Mouse (Mus musculus): ENCODE measurements around the gene Lrp2. TPM values are rescaled to one million over a fixed set of nuclear protein-coding genes. Genes with fewer than 3 reads are reported as not detected.

Gene Lrp2
- polyA plus RNA-seq, 1 experiment from 2014 or later = 0.78 TPM

DNA sequence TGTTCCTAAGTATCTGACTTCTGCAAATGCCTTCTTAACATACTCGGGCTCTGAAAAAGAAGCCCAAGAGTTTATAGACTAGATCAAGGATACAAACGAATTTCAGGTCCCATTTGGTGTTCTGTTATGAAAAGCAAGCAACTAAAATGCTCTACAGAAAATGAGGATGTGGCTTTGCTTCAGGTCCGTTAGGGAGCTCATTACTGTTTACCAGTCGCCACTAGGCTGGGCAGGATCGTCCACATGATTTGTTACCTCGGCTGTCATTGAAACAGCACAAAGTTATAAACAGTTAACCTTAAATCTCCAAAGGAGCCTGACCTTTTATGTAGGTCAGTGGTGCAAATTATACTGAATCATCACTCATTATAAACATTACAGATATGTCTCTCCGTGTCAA lies 29.2 kb downstream of the Lrp2 start:
- 30% methylated on average over 7 of the region's 7 CpGs for WGBS
- H3K27me3 ChIP-seq (replicated peaks) = no peaks in the 10 kb centered on the region

DNA sequence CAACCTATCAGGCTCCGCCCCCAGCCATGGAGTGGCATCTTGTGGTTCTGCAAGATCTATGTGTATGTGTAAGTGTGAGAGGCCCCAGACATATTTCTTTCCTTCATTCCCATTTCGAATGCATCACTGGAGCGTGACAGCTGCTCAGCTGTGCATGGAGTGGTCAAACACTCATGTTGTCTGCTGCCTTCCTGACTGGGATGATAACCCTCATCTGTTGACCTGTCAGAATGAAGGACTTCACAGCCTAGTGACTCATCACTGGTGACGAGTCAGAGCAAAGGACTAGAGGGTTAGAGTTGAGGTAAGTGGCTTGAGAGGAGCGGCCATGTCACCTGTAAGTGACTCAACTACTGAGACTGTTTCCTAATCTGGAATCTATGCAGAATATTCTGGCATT lies 34.2 kb downstream of the Lrp2 start:
- ATAC-seq (ENCODE audit: insufficient read depth, low FRiP score, low read depth) = no peak
- Histone ChIP-seq H3K4me2 (no peak overlapping the region), H3K9me3 (no peaks in the 10 kb centered on the region), H3K27ac (no peak overlapping the region), H3K9ac (no peak overlapping the region), H3K27me3 (replicated peaks) (no peaks in the 10 kb centered on the region), H3K36me3 (no peaks in the 10 kb centered on the region), H3K4me1 (no peaks in the 10 kb centered on the region), H3K4me3 (replicated peaks) (no peak overlapping the region)
- 76% methylated on average over 5 of the region's 5 CpGs for WGBS

More for the DNA sequence above, 29.2 kb downstream of the Lrp2 start:
- ATAC-seq (ENCODE audit: insufficient read depth, low FRiP score, low read depth) = no peak
- Histone ChIP-seq H3K9me3 (no peaks in the 10 kb centered on the region), H3K4me3 (replicated peaks) (no peak overlapping the region), H3K27ac (no peak overlapping the region), H3K4me2 (no peak overlapping the region), H3K36me3 (no peaks in the 10 kb centered on the region), H3K9ac (no peak overlapping the region), H3K4me1 (no peaks in the 10 kb centered on the region; the same call in 1 of the 2 replicates)

DNA sequence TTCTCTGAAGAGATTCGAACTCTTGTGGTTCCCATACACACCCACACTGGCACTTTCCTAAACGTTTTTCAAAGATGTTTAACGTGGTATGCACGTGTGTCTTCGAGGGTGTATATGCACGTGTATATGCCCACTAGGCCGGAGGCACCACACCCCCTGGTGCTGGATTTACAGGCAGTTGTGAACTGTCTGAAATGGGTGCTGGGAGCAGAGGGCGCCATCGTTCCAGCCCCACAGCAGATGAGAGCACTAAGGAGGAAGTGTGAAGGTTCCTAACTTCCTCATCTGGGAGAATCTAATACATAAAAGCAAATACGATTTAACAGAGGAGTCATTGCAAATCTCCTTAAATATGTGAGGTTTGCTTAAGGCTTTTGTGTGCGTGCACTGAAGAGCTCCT lies 39.0 kb downstream of the Lrp2 start:
- no peak for ATAC-seq (ENCODE audit: insufficient read depth, low FRiP score, low read depth)
- Histone ChIP-seq H3K4me2 (no peak overlapping the region), H3K4me3 (replicated peaks) (no peak overlapping the region), H3K27me3 (replicated peaks) (no peaks in the 10 kb centered on the region), H3K4me1 (no peaks in the 10 kb centered on the region), H3K9me3 (no peaks in the 10 kb centered on the region), H3K36me3 (no peaks in the 10 kb centered on the region), H3K9ac (no peak overlapping the region), H3K27ac (no peak overlapping the region)
- WGBS = 71% methylated on average over 11 of the region's 11 CpGs

DNA sequence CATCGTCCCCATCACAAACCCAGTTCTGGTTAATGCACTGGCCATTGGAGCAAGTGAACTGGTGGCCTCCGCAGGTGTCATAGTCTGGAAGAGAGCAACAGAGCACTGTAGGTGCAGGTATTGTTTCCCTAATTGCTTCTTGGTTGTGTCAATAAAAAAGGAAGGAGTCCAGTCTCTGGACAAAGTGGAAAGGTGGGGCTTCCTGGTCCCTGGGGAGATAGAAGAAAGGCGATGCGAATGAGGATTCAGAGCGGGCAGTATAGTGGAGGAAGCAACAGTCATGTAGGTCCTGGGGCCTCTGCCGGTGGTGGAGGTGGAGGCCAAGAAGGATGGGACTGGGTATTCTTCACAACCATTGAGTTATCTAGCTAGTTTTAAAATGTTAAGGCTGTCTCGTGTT lies 49.8 kb downstream of the Lrp2 start:
- H3K27me3 ChIP-seq (replicated peaks) = no peaks in the 10 kb centered on the region
- H3K4me3 ChIP-seq (replicated peaks) = no peak overlapping the region
- ATAC-seq (ENCODE audit: insufficient read depth, low FRiP score, low read depth) = no peak
- no peaks in the 10 kb centered on the region for H3K9me3 ChIP-seq
- H3K36me3 ChIP-seq = no peaks in the 10 kb centered on the region
- H3K27ac ChIP-seq = no peak overlapping the region
- WGBS = 79% methylated on average over 7 of the region's 7 CpGs
- H3K9ac ChIP-seq = no peak overlapping the region
- H3K4me1 ChIP-seq = no peaks in the 10 kb centered on the region
- no peak overlapping the region for H3K4me2 ChIP-seq

DNA sequence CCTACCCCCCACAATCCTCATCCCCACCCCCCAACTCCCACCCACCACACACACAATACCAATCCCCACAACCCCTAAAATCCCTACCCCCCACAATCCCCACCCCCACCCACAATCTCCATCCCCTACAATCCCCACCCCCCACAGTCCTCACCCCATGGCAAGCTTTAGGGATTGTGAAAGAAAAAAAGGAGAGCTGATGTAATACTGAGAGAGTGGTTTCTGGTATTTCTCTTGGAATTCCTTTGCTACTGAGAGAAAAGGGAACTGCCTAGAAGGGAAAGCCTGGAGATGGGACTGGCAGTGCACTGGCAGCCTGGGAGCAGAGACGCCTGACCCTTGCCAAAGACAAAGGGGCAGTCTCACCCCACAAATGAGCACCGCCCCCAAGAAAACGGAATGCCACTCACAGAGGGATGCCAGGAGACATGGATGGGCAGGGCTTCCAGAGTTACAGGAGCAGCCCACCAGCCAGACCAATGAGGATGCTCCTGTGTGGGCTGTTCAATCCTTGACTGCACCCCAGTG lies 54.3 kb downstream of the Lrp2 start:
- H3K4me3 ChIP-seq (replicated peaks) = no peak overlapping the region
- H3K27ac ChIP-seq = no peak overlapping the region
- no peaks in the 10 kb centered on the region for H3K27me3 ChIP-seq (replicated peaks)
- no peak overlapping the region for H3K9ac ChIP-seq
- H3K4me2 ChIP-seq = no peak overlapping the region
- WGBS = 41% methylated on average over 3 of the region's 3 CpGs
- ATAC-seq (ENCODE audit: insufficient read depth, low FRiP score, low read depth) = no peak
- H3K9me3 ChIP-seq = no peaks in the 10 kb centered on the region
- no peaks in the 10 kb centered on the region for H3K36me3 ChIP-seq
- H3K4me1 ChIP-seq = no peaks in the 10 kb centered on the region

DNA sequence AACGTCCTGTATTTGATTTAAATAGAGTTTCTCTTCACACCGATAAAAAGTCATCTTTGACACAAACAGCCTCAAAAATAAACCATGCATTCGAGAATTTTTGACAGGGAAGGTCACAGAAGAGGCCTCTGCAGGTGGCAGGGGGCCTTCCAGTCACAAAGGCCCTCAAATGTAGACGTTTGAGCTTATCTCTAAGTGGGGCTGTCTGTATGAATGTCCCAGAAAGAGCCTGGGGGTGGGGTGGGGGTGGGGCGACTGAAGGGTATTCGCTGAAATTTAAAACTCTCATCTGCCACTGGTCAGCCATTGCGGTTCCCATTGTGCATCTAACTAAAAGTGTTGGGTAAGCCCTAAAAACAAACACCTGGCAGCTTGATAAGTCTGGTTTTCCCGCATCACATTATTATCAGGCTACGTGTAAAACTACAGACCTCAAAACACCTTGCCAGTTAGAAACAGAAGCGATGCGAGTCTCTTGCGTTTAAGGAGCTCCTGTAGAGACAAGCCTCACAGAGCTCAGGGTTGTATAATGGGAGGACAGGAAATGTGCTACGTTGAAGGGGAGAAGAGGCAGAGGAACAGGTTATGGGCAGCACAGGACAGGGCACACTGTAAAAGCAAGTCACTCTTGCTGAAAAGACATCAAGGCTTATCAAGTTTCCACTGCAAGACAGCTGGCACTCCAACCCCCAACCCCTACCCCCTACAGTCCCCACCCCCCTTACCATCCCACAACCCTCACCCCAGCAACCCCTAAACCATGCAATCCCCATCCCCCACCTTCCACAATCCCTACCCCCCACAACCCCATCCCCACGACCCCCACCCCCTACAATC lies 55.0 kb downstream of the Lrp2 start:
- H3K4me1 ChIP-seq = no peaks in the 10 kb centered on the region
- ATAC-seq (ENCODE audit: insufficient read depth, low FRiP score, low read depth) = no peak
- 18% methylated on average over 14 of the region's 14 CpGs for WGBS
- H3K4me2 ChIP-seq = no peak overlapping the region
- no peaks in the 10 kb centered on the region for H3K9me3 ChIP-seq
- no peak overlapping the region for H3K27ac ChIP-seq
- H3K4me3 ChIP-seq (replicated peaks) = no peak overlapping the region
- H3K36me3 ChIP-seq = no peaks in the 10 kb centered on the region
- no peak overlapping the region for H3K9ac ChIP-seq
- no peaks in the 10 kb centered on the region for H3K27me3 ChIP-seq (replicated peaks)

DNA sequence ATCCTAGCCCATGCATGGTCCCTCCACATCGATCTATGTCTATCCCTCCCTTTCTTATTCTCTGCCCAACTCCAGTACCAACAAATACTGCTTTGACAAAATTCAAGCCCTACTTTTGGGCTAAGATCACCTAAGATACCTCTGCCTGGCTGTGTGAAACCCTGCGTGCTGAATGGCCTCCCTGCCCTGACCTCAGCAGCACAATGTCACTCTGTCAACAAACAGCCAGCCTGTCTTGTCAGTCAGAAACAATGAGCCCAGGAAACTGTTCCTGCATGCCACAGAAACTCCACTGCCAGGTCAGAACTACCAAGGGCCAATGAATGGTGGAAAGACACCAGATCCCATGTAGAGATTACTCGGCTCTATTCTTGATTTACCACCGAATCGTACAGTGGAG lies 55.7 kb downstream of the Lrp2 start:
- Histone ChIP-seq H3K9me3 (no peaks in the 10 kb centered on the region), H3K27me3 (replicated peaks) (no peaks in the 10 kb centered on the region), H3K36me3 (no peaks in the 10 kb centered on the region), H3K27ac (no peak overlapping the region), H3K4me1 (no peaks in the 10 kb centered on the region), H3K9ac (no peak overlapping the region), H3K4me3 (replicated peaks) (no peak overlapping the region), H3K4me2 (no peak overlapping the region)
- WGBS = 45% methylated on average over 5 of the region's 5 CpGs
- ATAC-seq (ENCODE audit: insufficient read depth, low FRiP score, low read depth) = no peak

DNA sequence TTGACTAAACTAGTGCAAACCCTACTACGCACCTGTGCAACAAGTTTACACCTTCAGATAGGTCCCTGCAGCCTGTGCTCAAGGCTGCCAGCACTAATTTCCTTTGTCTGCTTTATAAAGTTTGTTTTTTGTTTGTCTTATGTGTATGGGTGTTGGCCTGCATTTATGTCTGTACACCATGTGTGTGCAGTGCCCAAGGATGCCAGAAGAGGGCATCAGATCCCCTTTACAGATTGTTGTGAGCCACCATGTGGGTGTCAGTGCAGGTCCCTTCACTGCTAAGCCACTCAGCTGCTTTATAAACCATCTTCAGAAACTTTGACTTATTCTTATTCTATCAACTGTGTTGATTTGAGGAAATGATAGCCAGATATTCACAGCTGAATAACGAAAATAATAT lies 65.6 kb downstream of the Lrp2 start:
- ATAC-seq (ENCODE audit: insufficient read depth, low FRiP score, low read depth) = no peak
- H3K27me3 ChIP-seq (replicated peaks) = no peaks in the 10 kb centered on the region

DNA sequence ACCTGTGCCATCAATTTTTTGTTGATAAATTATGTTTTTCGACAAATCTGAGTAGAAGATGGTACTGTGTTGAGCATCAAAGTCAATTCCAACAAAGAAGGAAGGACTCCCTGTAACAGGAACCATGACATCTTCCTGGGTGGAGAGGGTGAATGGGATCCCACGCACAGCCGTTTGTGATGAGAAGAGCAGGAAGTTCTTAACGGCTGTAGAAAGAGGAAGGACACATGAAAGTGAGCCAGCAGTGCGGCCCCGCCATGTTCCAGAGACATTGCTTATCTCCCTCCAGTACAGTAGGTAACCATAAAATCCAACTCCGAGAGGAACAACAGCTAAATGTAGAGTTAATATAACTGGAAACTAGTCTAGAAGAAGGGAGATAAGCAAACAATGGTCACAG lies 67.6 kb downstream of the Lrp2 start:
- 74% methylated on average over 7 of the region's 7 CpGs for WGBS
- H3K36me3 ChIP-seq = no peaks in the 10 kb centered on the region
- no peak overlapping the region for H3K9ac ChIP-seq
- no peak overlapping the region for H3K4me2 ChIP-seq
- H3K9me3 ChIP-seq = no peaks in the 10 kb centered on the region; the same call in 1 of the 2 replicates
- H3K4me3 ChIP-seq (replicated peaks) = no peak overlapping the region
- H3K27me3 ChIP-seq (replicated peaks) = no peaks in the 10 kb centered on the region
- no peaks in the 10 kb centered on the region for H3K4me1 ChIP-seq
- ATAC-seq (ENCODE audit: insufficient read depth, low FRiP score, low read depth) = no peak
- no peak overlapping the region for H3K27ac ChIP-seq

More for the DNA sequence above, 65.6 kb downstream of the Lrp2 start:
- Histone ChIP-seq H3K4me1 (no peaks in the 10 kb centered on the region), H3K9me3 (no peaks in the 10 kb centered on the region; the same call in 1 of the 2 replicates), H3K36me3 (no peaks in the 10 kb centered on the region), H3K4me3 (replicated peaks) (no peak overlapping the region), H3K9ac (no peak overlapping the region), H3K27ac (no peak overlapping the region), H3K4me2 (no peak overlapping the region)
- WGBS = 91% methylated on average over 2 of the region's 2 CpGs

DNA sequence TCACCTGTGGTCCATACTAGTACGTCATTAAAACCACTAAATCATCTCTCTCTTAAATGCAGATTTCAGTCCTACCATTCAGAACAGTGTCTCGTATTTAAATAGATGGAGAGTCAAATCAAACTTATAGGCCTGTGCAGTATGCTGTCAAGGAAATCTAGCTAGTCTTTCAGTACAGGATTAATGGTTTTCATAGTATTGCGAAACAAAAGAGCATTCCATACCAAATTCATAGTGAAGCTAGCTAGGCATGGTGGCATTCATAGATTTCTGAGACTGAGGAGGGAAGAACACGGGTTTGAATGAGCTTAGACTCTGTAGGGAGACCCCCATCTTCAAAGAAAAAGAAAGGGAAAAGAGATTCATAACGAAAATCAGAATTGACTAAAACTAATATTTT lies 74.1 kb downstream of the Lrp2 start:
- WGBS = 80% methylated on average over 5 of the region's 5 CpGs

DNA sequence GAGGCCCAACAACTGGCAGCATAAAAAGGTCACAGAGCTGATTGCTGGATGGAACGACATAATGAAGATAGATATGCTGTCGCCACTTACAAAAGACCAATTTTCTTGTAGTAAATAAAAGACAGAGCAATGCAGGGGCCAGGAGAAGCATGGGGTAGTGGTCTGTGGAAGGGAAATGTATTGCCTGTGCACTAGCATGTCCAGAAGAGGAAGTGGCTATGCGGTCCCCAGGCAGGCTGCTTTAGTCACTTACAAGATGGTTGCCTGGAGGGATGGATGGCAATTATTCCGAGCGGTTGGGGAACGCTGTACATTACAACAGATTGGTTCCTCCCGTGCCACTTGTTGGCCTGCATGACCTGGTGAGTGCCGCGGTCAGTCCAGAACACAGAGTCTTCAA lies 85.5 kb downstream of the Lrp2 start:
- H3K4me3 ChIP-seq (replicated peaks) = no peak overlapping the region
- H3K36me3 ChIP-seq = no peaks in the 10 kb centered on the region
- H3K9me3 ChIP-seq = no peaks in the 10 kb centered on the region
- H3K9ac ChIP-seq = no peak overlapping the region
- no peak overlapping the region for H3K4me2 ChIP-seq
- no peak overlapping the region for H3K27ac ChIP-seq
- no peaks in the 10 kb centered on the region for H3K4me1 ChIP-seq
- H3K27me3 ChIP-seq (replicated peaks) = no peaks in the 10 kb centered on the region
- ATAC-seq (ENCODE audit: insufficient read depth, low FRiP score, low read depth) = no peak
- 75% methylated on average over 9 of the region's 9 CpGs for WGBS

More for the DNA sequence above, 74.1 kb downstream of the Lrp2 start:
- Histone ChIP-seq H3K4me2 (no peak overlapping the region), H3K4me1 (no peaks in the 10 kb centered on the region), H3K27ac (no peak overlapping the region), H3K9me3 (no peaks in the 10 kb centered on the region), H3K9ac (no peak overlapping the region), H3K27me3 (replicated peaks) (no peaks in the 10 kb centered on the region), H3K36me3 (no peaks in the 10 kb centered on the region), H3K4me3 (replicated peaks) (no peak overlapping the region)
- ATAC-seq (ENCODE audit: insufficient read depth, low FRiP score, low read depth) = no peak

DNA sequence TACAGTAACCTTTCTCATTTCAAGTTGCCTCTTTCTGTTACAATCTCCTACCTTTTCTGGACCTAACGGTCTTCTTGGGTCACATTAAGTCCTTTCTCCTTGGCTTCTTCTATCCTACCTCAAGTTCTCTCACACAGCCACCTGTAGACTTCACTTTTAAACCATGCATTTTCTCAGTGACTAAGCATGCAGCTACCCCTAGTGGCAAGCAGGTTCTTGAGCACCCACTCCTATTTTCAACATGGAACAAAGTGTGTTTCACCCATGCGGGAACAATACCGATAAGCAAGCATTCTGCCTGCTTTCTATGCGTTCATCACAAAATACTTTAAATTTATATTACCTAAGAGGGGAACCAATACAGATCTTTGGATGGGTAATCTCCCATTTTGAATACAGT lies 92.7 kb downstream of the Lrp2 start:
- H3K9me3 ChIP-seq = no peaks in the 10 kb centered on the region
- no peaks in the 10 kb centered on the region for H3K27me3 ChIP-seq (replicated peaks)
- H3K9ac ChIP-seq = no peak overlapping the region
- H3K4me1 ChIP-seq = no peaks in the 10 kb centered on the region
- H3K4me3 ChIP-seq (replicated peaks) = no peak overlapping the region
- ATAC-seq (ENCODE audit: insufficient read depth, low FRiP score, low read depth) = no peak
- H3K4me2 ChIP-seq = no peak overlapping the region
- no peak overlapping the region for H3K27ac ChIP-seq
- no peaks in the 10 kb centered on the region for H3K36me3 ChIP-seq
- 85% methylated on average over 4 of the region's 4 CpGs for WGBS

Measured in stomach, embryonic 15.5 days (tissue).